Mouse (Mus musculus) kidney, adult 9 months (tissue): ENCODE measurements around the gene Lrrc42.

Source experiments
- DNase-seq: peaks from one replicate; pipeline ENCODE4 v3.0.0; 2022

Gene Lrrc42

GRCm38 (mm10) chr4:107193841-107194240 is 59.5 kb downstream of the Lrrc42 start:
- DNase-seq, result no peak

DNA sequence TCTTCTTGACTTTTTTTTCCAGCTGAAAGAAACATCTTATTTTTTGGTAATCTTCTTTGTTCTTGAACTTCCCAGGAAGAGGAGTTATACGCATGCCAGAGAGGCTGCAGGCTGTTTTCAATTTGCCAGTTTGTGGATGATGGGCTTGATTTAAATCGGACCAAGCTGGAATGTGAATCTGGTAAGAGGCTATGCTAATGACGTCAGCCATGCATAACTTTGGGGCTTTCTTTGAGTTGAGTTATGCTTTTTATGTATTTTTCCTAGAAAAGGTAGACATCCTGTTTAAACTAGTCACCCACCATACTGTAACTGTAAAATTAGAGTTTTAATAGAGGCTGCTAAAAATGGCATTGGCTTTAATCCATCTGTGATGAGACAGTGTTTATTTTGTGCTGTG is 67.6 kb downstream of the Lrrc42 start:
- no peak for DNase-seq
